Mouse (Mus musculus) stomach, embryonic 14.5 days (tissue): Measurements from ENCODE around the gene Slc35e1. TPM values are rescaled to one million over a fixed set of nuclear protein-coding genes. Genes with fewer than 3 reads are reported as not detected.

Experiments used
- ATAC-seq: fragments of 200-750 bp; cut with Nextera tagmentation; 2 replicates; pipeline ENCODE4 v1.8.0; 2017; ENCODE audit warnings: low read depth, moderate TSS enrichment; ENCODE audit not compliant: insufficient number of reproducible peaks, insufficient read depth, low FRiP score
- H3K27ac ChIP-seq: fragments of 300-500 bp; sonication (generic); 2 replicates; pipeline ENCODE4 v1.5.1; 2014; ENCODE audit warnings: mild to moderate bottlenecking, low read length, moderate library complexity, mixed read lengths
- H3K27me3 ChIP-seq: fragments of 300-500 bp; sonication (generic); 2 replicates; pipeline ENCODE4 v1.6.1; 2014; ENCODE audit warnings: low read length, control low read depth, mixed read lengths; ENCODE audit not compliant: control insufficient read depth, insufficient read depth
- H3K36me3 ChIP-seq: fragments of 300-500 bp; sonication (generic); 2 replicates; pipeline ENCODE4 v1.6.1; 2014; ENCODE audit warnings: mild to moderate bottlenecking, control low read depth, low read length, moderate library complexity, mixed read lengths; ENCODE audit not compliant: control insufficient read depth, insufficient read depth
- H3K4me1 ChIP-seq: fragments of 300-500 bp; sonication (generic); 2 replicates; pipeline ENCODE4 v1.6.1; 2014; ENCODE audit warnings: low read length, control low read depth, mixed read lengths; ENCODE audit not compliant: control insufficient read depth, insufficient read depth
- H3K4me2 ChIP-seq: fragments of 300-500 bp; sonication (generic); replicated peaks from 2 replicates; pipeline ENCODE4 v1.6.1; 2014; ENCODE audit warnings: low read depth, low read length, control low read depth
- H3K4me3 ChIP-seq: fragments of 300-500 bp; sonication (generic); 2 replicates; pipeline ENCODE4 v1.5.1; 2014; ENCODE audit warnings: low read depth, low read length, control low read depth
- H3K9ac ChIP-seq: fragments of 300-500 bp; sonication (generic); replicated peaks from 2 replicates; pipeline ENCODE4 v1.6.1; 2014; ENCODE audit warnings: low read depth, mild to moderate bottlenecking, control low read depth, low read length, moderate library complexity, mixed read lengths
- H3K9me3 ChIP-seq: fragments of 300-500 bp; sonication (generic); 2 replicates; pipeline ENCODE4 v1.6.1; 2016; ENCODE audit warnings: low read depth, low read length, control low read depth; ENCODE audit not compliant: control insufficient read depth
- WGBS: fragments of 180-500 bp; shearing (Covaris S2); extraction: QIAGEN DNeasy Blood & Tissue Kit; methylation state at CpG from one replicate; pipeline ENCODE4 v1.1.7; 2014; 5-methylcytosine and 5-hydroxymethylcytosine counted together
- polyA plus RNA-seq: library from polyadenylated mRNA; unstranded; fragments of >200 nt; fragmentation: Nextera tagmentation; extraction: Ambion mirVana; gene quantifications from 2 replicates; pipeline ENCODE4 v1.2.1, GENCODE M21; 2014

Slc35e1 gene
- polyA plus RNA-seq, 1 experiment from 2014 or later, result 10.7 TPM

- H3K36me3 ChIP-seq, result peaks cover 21% of the 10 kb centered on the region
- no peaks in the 10 kb centered on the region for H3K27me3 ChIP-seq
- H3K9me3 ChIP-seq, result no peaks in the 10 kb centered on the region
- WGBS, result 83% methylated on average over 23 of the region's 23 CpGs
- H3K4me1 ChIP-seq, result peaks cover 19% of the 10 kb centered on the region
- no peak for ATAC-seq
- no peak overlapping the region for H3K4me2 ChIP-seq
- no peak overlapping the region for H3K4me3 ChIP-seq
- H3K27ac ChIP-seq, result no peak overlapping the region
- H3K9ac ChIP-seq, result no peak overlapping the region
Observed at GRCm38 (mm10) chr8:72495411-72496111, 3.1 kb upstream of the Slc35e1 start.

- Histone ChIP-seq H3K4me3 (peak overlapping the region; percentile 79), H3K4me2 (peak overlapping the region; percentile 66), H3K27me3 (no peaks in the 10 kb centered on the region), H3K36me3 (peaks cover 21% of the 10 kb centered on the region), H3K4me1 (peaks cover 23% of the 10 kb centered on the region), H3K9ac (peak overlapping the region; percentile 31), H3K27ac (no peak overlapping the region), H3K9me3 (no peaks in the 10 kb centered on the region)
- no peak for ATAC-seq
- 10% methylated on average over 8 of the region's 8 CpGs for WGBS
Observed at GRCm38 (mm10) chr8:72493381-72493780, 967 bp upstream of the Slc35e1 start.

GRCm38 (mm10) chr8:72492622-72493081 is 238 bp upstream of the Slc35e1 start:
- Histone ChIP-seq H3K36me3 (peaks cover 26% of the 10 kb centered on the region), H3K9me3 (no peaks in the 10 kb centered on the region), H3K4me1 (peaks cover 23% of the 10 kb centered on the region), H3K27ac (peak overlapping the region; percentile 29), H3K4me3 (peak overlapping the region; percentile 79), H3K9ac (peak overlapping the region; percentile 83), H3K27me3 (no peaks in the 10 kb centered on the region), H3K4me2 (peak overlapping the region; percentile 92)
- ATAC-seq, result peak; percentile 96
- under 1% methylated on average over 44 of the region's 56 CpGs for WGBS

DNA sequence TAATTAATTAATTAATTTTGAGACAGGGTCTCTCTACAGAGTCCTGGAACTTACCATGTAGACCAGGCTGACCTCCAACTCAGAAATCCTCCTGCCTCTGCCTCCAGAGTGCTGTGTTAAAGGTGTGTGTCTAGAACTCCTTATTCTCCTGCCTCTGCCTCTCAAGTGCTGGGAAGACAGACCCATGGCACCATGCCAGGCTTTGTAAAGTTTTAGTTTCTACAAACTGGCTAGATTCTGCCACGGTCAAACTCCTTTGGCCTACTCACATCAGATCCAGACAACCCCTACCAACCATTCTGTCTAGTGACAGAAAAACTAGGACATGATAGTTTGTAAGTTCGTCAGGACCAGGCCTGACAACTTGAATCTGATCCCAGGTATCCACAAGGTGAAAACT is 1.4 kb downstream of the Slc35e1 start:
- ATAC-seq, result no peak
- Histone ChIP-seq H3K27me3 (no peaks in the 10 kb centered on the region), H3K4me1 (peaks cover 23% of the 10 kb centered on the region), H3K27ac (no peak overlapping the region), H3K9me3 (no peaks in the 10 kb centered on the region), H3K4me2 (peak overlapping the region; percentile 92), H3K4me3 (0 out of 2 replicates have a peak overlapping the region, but pooled peaks have one; percentile 79), H3K36me3 (peaks cover 26% of the 10 kb centered on the region; the same call in 1 of the 2 replicates), H3K9ac (no peak overlapping the region)
- 84% methylated on average over 2 of the region's 2 CpGs for WGBS

DNA sequence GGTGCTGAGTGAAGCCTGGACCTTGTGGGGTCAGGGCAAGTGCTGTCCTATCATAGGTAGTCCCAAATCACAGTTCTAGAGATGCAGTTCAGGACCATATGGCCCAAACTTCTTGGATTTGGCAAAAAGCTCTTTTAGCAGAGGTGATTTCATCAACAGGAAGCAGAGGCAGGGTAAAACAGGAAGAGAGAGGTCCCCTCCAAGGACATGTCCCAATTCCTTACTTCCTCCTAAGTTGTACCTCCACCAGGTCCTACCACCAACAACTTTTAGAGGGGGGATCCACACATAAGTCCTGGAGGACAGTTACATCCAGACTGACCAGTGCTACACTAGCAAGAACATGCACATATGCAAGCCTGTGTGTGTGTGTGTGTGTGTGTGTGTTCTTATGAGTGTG is 5.4 kb downstream of the Slc35e1 start:
- H3K9ac ChIP-seq, result no peak overlapping the region
- H3K27me3 ChIP-seq, result no peaks in the 10 kb centered on the region
- ATAC-seq, result no peak
- H3K4me2 ChIP-seq, result no peak overlapping the region
- no peak overlapping the region for H3K27ac ChIP-seq
- H3K4me3 ChIP-seq, result no peak overlapping the region
- H3K9me3 ChIP-seq, result no peaks in the 10 kb centered on the region
- peaks cover 15% of the 10 kb centered on the region for H3K4me1 ChIP-seq
- peaks cover 38% of the 10 kb centered on the region for H3K36me3 ChIP-seq

DNA sequence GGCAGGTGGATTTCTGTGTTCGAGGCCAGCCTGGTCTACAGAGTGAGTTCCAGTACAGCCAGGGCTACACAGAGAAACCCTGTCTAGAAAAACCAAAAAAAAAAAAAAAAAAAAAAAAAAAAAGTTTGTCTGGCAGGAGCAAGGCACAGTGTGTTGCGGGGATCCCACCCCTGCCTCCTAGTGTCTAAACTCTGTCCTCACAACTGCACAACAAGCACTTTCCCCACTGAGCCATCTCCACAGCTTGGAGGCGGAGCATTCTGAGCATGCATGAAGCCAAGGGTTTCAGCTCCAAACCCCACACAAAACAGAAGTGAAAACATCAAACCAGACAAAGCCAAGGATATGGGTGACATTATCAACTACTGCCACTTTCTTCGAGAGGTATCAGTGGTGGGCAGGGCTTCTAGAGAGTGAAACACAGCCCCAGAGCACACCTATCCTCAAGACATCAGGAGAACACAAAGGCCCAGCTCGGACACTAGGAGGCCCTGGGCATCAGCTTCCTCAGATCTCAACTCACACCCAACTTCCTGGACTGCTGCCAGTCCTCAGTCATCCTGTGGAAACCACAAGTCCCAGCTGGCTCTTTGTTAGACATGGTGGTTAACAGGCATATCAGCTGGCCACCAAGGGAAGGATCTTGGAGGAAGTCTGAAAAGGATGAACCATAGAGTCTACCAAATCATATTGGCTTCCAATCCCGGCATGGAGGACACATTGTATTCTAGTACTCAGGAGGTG is 6.8 kb downstream of the Slc35e1 start:
- Histone ChIP-seq H3K9me3 (no peaks in the 10 kb centered on the region), H3K27ac (no peak overlapping the region), H3K36me3 (peaks cover 38% of the 10 kb centered on the region), H3K9ac (no peak overlapping the region), H3K27me3 (no peaks in the 10 kb centered on the region), H3K4me1 (peaks cover 5% of the 10 kb centered on the region; the same call in 1 of the 2 replicates), H3K4me3 (no peak overlapping the region), H3K4me2 (no peak overlapping the region)
- no peak for ATAC-seq
- WGBS, result 86% methylated on average over 6 of the region's 6 CpGs

DNA sequence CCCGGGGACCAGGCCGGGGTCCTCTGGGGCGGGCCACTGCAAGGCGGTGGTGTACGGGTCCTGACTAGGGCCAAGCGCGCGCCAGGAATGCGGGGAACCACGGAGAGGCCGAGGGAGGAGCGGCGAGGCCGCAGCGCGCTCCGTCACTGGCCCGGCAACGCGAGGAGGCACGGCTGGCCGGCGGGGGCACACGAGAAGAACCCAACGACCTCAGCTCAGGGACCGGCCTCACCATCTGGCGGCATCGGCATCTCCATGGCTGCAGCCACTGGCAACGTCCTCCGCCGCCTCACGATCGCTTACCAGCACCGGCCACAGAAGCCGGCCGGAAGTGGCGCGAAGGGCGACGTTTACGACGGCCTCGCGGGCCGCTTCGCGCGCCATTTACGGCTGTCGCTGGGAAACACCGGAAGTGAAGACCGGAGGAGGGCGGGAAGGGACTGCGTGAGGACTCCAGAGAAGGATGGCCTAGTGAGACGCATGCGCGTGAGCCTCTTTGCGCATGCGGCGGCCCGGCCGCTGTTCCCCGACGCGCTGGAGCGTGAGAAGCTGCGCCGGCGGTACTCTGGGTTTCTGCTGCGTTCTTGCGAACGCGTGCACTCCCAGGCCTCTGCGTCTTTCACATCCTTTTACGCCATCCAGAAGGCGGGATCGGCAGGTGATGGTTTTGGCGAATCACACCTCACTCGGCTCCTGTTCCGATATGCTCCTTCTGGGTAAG is 17.4 kb downstream of the Slc35e1 start, which contains the start of gene Cherp:
Gene Cherp (minus strand): TSS at position 401 of the 721 bp plus-strand sequence.
- Histone ChIP-seq H3K9me3 (no peaks in the 10 kb centered on the region), H3K4me3 (peak within 1 kb of the TSS; percentile 89), H3K36me3 (peaks cover 30% of the 10 kb centered on the region), H3K27ac (peak within 1 kb of the TSS; percentile 84), H3K4me1 (peaks cover 7% of the 10 kb centered on the region; the same call in 1 of the 2 replicates), H3K4me2 (peak within 1 kb of the TSS; percentile 98), H3K9ac (peak within 1 kb of the TSS; percentile 80), H3K27me3 (no peaks in the 10 kb centered on the region)
- under 1% methylated on average over 80 of the region's 80 CpGs for whole genome bisulfite sequencing
- peak; percentile 96 for ATAC-seq

GRCm38 (mm10) chr8:72470684-72471083 is 21.7 kb downstream of the Slc35e1 start:
- Histone ChIP-seq H3K9ac (no peak overlapping the region), H3K9me3 (no peaks in the 10 kb centered on the region), H3K27ac (no peak overlapping the region), H3K4me1 (0 out of 2 replicates have a peak, but pooled peaks cover 3% of the 10 kb centered on the region), H3K36me3 (peaks cover 73% of the 10 kb centered on the region), H3K4me2 (no peak overlapping the region), H3K27me3 (no peaks in the 10 kb centered on the region), H3K4me3 (no peak overlapping the region)
- ATAC-seq, result no peak
- 97% methylated on average over 7 of the region's 7 CpGs for WGBS
